Mouse (Mus musculus): ENCODE results near the gene Enthd1.

The Enthd1 gene

GRCm38 (mm10) chr15:80579121-80579520 lies 14.2 kb upstream of the Enthd1 start:
- ChIA-PET POLR2A (interaction anchor here in 1 of 4 experiments (0.6 kb wide), 1 partner anchor 20 kb away, joined by 3 read pairs; no protein-coding TSS in a partner anchor), CTCF (interaction anchor here in 2 of 4 experiments (0.5 to 0.6 kb wide), 2 partner anchors 10 to 75 kb away, joined by 3 to 7 read pairs; no protein-coding TSS in a partner anchor)

GRCm38 (mm10) chr15:80577166-80577960 lies 12.4 kb upstream of the Enthd1 start:
- POLR2A ChIA-PET: interaction anchor here in 3 of 4 experiments (0.6 to 1.6 kb wide), 6 partner anchors 8 to 467 kb away, joined by 3 to 7 read pairs (median 3); no protein-coding TSS in a partner anchor
- CTCF ChIA-PET: no interaction called here

- POLR2A ChIA-PET: interaction anchor here in 3 of 4 experiments (0.6 to 1.6 kb wide), 5 partner anchors 9 to 466 kb away, joined by 3 to 7 read pairs (median 3); no protein-coding TSS in a partner anchor
Observed at GRCm38 (mm10) chr15:80576415-80576994, 11.5 kb upstream of the Enthd1 start.

GRCm38 (mm10) chr15:80575817-80576370 lies 10.9 kb upstream of the Enthd1 start:
- CTCF ChIA-PET: no interaction called here
- POLR2A ChIA-PET: no interaction called here

More at GRCm38 (mm10) chr15:80576415-80576994, 11.5 kb upstream of the Enthd1 start:
- CTCF ChIA-PET: interaction anchor here in 1 of 4 experiments (0.6 kb wide), 1 partner anchor 128 kb away, joined by 3 read pairs; no protein-coding TSS in a partner anchor

GRCm38 (mm10) chr15:80574211-80575040 lies 9.5 kb upstream of the Enthd1 start:
- POLR2A ChIA-PET: interaction anchor here in 1 of 4 experiments (0.7 to 0.9 kb wide), 3 partner anchors 11 to 21 kb away, joined by 3 read pairs; no protein-coding TSS in a partner anchor
- CTCF ChIA-PET: interaction anchor here in 2 of 4 experiments (0.6 to 0.9 kb wide), 2 partner anchors 11 to 119 kb away, joined by 3 to 4 read pairs; no protein-coding TSS in a partner anchor

- POLR2A ChIA-PET: interaction anchor here in 3 of 4 experiments (0.6 to 2.1 kb wide), 5 partner anchors 46 to 1630 kb away, joined by 3 to 5 read pairs (median 4); partner anchors contain the start of gene Atf4 (in 2 of the 3)
- CTCF ChIA-PET: interaction anchor here in 1 of 4 experiments (1.7 kb wide), 1 partner anchor 62 kb away, joined by 5 read pairs; no protein-coding TSS in a partner anchor
Observed at GRCm38 (mm10) chr15:80572811-80573520, 8.0 kb upstream of the Enthd1 start.

- POLR2A ChIA-PET: interaction anchor here in 3 of 4 experiments (0.7 to 2.1 kb wide), 4 partner anchors 47 to 1631 kb away, joined by 3 to 5 read pairs (median 4); partner anchors contain the start of gene Atf4 (in 2 of the 3)
Observed at GRCm38 (mm10) chr15:80572291-80572690, 7.3 kb upstream of the Enthd1 start, which contains the start of gene Grap2. Gene Grap2 (plus strand): TSS chr15:80572594.

GRCm38 (mm10) chr15:80571611-80572010 lies 6.7 kb upstream of the Enthd1 start:
- ChIA-PET CTCF (interaction anchor here in 2 of 4 experiments (0.6 to 1.7 kb wide), 2 partner anchors 62 to 63 kb away, joined by 5 to 6 read pairs; no protein-coding TSS in a partner anchor), POLR2A (interaction anchor here in 1 of 4 experiments (1.2 to 2.1 kb wide), 2 partner anchors 48 to 317 kb away, joined by 4 to 5 read pairs; partner anchors contain the start of gene Atf4)

More at GRCm38 (mm10) chr15:80572291-80572690, 7.3 kb upstream of the Enthd1 start, which contains the start of gene Grap2:
- CTCF ChIA-PET: interaction anchor here in 2 of 4 experiments (0.6 to 1.7 kb wide), 2 partner anchors 62 to 63 kb away, joined by 5 to 6 read pairs; no protein-coding TSS in a partner anchor

- CTCF ChIA-PET: no interaction called here
- POLR2A ChIA-PET: interaction anchor here in 1 of 4 experiments (1.2 to 1.9 kb wide), 3 partner anchors 9 to 16 kb away, joined by 3 to 6 read pairs (median 5); no protein-coding TSS in a partner anchor
Observed at GRCm38 (mm10) chr15:80570226-80570625, 5.3 kb upstream of the Enthd1 start.

- CTCF ChIA-PET: interaction anchor here in 3 of 4 experiments (0.5 to 1.0 kb wide), 4 partner anchors 10 to 229 kb away, joined by 3 to 5 read pairs (median 3); no protein-coding TSS in a partner anchor
Observed at GRCm38 (mm10) chr15:80569205-80569604, 4.2 kb upstream of the Enthd1 start.

GRCm38 (mm10) chr15:80567731-80568130 lies 2.8 kb upstream of the Enthd1 start:
- ChIA-PET CTCF (no interaction called here), POLR2A (no interaction called here)

More at GRCm38 (mm10) chr15:80569205-80569604, 4.2 kb upstream of the Enthd1 start:
- POLR2A ChIA-PET: interaction anchor here (0.6 to 1.9 kb wide), 7 partner anchors 8 to 157 kb away, joined by 3 to 6 read pairs (median 4); no protein-coding TSS in a partner anchor

GRCm38 (mm10) chr15:80567139-80567538 lies 2.2 kb upstream of the Enthd1 start:
- ChIA-PET CTCF (no interaction called here), POLR2A (no interaction called here)

GRCm38 (mm10) chr15:80566696-80567095 lies 1.7 kb upstream of the Enthd1 start:
- ChIA-PET POLR2A (no interaction called here), CTCF (interaction anchor here in 1 of 4 experiments (0.5 kb wide), 1 partner anchor 128 kb away, joined by 3 read pairs; no protein-coding TSS in a partner anchor)

GRCm38 (mm10) chr15:80563634-80564208 lies 1.2 kb downstream of the Enthd1 start:
- ChIA-PET POLR2A (interaction anchor here in 1 of 4 experiments (0.6 kb wide), 1 partner anchor 143 kb away, joined by 3 read pairs; no protein-coding TSS in a partner anchor), CTCF (interaction anchor here in 1 of 4 experiments (1.0 kb wide), 1 partner anchor 11 kb away, joined by 3 read pairs; no protein-coding TSS in a partner anchor)

GRCm38 (mm10) chr15:80562446-80562845 lies 2.5 kb downstream of the Enthd1 start:
- POLR2A ChIA-PET: no interaction called here
- CTCF ChIA-PET: interaction anchor here in 1 of 4 experiments (0.6 to 0.7 kb wide), 2 partner anchors 57 to 142 kb away, joined by 3 to 12 read pairs; no protein-coding TSS in a partner anchor

Data from embryonic stem cell, embryonic (primary cell).